In genomic region chr2:91794466-91794865, GRCm38 (mm10) we compare ENCODE assay signal across 24 mouse cellular contexts.
A peak's percentile ranks its signal among the peaks of the same experiment; 100 is the strongest.
DNase-seq lines count a peak whose midpoint lies in the region; ATAC-seq and TF ChIP-seq lines count a peak whose summit lies in the region.
"Had no signal": no experiment of that assay in that cellular context is flagged by ENCODE, and none has a peak within 500 bp of the region (broad histone marks: within the 10 kb centered on the region; RNA-seq: fewer than 3 reads in every experiment).

No protein-coding gene starts in this region.

- no peak overlapping the region for H3K9ac ChIP-seq in embryonic facial prominence, embryonic 14.5 days (ENCODE audit: low read depth, low read length)
- H3K9ac ChIP-seq in kidney, postnatal 0 days (ENCODE audit: low read depth, low read length): no peak overlapping the region
- H3K9ac ChIP-seq in midbrain, postnatal 0 days (replicated peaks; ENCODE audit: low read length, poor library complexity, severe bottlenecking): no peak overlapping the region
- H3K9ac ChIP-seq in midbrain, embryonic 11.5 days (ENCODE audit: low read length): no peak overlapping the region
- H3K9ac ChIP-seq: forebrain, embryonic 13.5 days; limb, embryonic 13.5 days; liver, embryonic 14.5 days; stomach, embryonic 15.5 days had no signal

- no peaks in the 10 kb centered on the region for H3K36me3 ChIP-seq in embryonic facial prominence, embryonic 14.5 days (ENCODE audit: control insufficient read depth, insufficient read depth, low read length)
- no peaks in the 10 kb centered on the region for H3K36me3 ChIP-seq in embryonic facial prominence, embryonic 10.5 days (replicated peaks)
- H3K36me3 ChIP-seq in kidney, postnatal 0 days (ENCODE audit: insufficient read depth, low read length): no peaks in the 10 kb centered on the region
- H3K36me3 ChIP-seq in midbrain, postnatal 0 days (ENCODE audit: insufficient read depth, low read length): no peaks in the 10 kb centered on the region
- H3K36me3 ChIP-seq in midbrain, embryonic 11.5 days (ENCODE audit: control insufficient read depth, insufficient read depth, low read length): no peaks in the 10 kb centered on the region
- H3K36me3 ChIP-seq: limb, embryonic 13.5 days; stomach, embryonic 15.5 days had no signal

- 58% methylated on average over 2 of the region's 2 CpGs for WGBS in embryonic facial prominence, embryonic 14.5 days
- WGBS in embryonic facial prominence, embryonic 10.5 days: 84% methylated on average over 2 of the region's 2 CpGs
- WGBS in kidney, postnatal 0 days: 53% methylated on average over 2 of the region's 2 CpGs
- WGBS in midbrain, postnatal 0 days: 42% methylated on average over 2 of the region's 2 CpGs
- WGBS in midbrain, embryonic 11.5 days: 90% methylated on average over 2 of the region's 2 CpGs

- no peak for TF ChIP-seq CTCF in kidney, postnatal 0 days (IDR thresholded peaks at IDR 0.05; ENCODE audit: low read depth)
- TF ChIP-seq CTCF in midbrain, postnatal 0 days (IDR thresholded peaks at IDR 0.05): no peak

- H3K4me1 ChIP-seq in embryonic facial prominence, embryonic 14.5 days (ENCODE audit: control insufficient read depth, insufficient read depth, low read length): peaks cover 11% of the 10 kb centered on the region; the same call in 1 of the 2 replicates
- no peaks in the 10 kb centered on the region for H3K4me1 ChIP-seq in embryonic facial prominence, embryonic 10.5 days
- H3K4me1 ChIP-seq in kidney, postnatal 0 days (replicated peaks; ENCODE audit: insufficient read depth, low read length): no peaks in the 10 kb centered on the region
- peaks cover 7% of the 10 kb centered on the region; the same call in 1 of the 2 replicates for H3K4me1 ChIP-seq in midbrain, postnatal 0 days (ENCODE audit: insufficient read depth, low read length)
- no peaks in the 10 kb centered on the region for H3K4me1 ChIP-seq in midbrain, embryonic 11.5 days (ENCODE audit: control insufficient read depth, insufficient read depth, low read length)
- H3K4me1 ChIP-seq: forebrain, embryonic 13.5 days; stomach, embryonic 15.5 days had no signal

- H3K4me2 ChIP-seq in embryonic facial prominence, embryonic 14.5 days (ENCODE audit: low read depth, low read length): no peak overlapping the region
- H3K4me2 ChIP-seq in kidney, postnatal 0 days (ENCODE audit: low read length): no peak overlapping the region
- H3K4me2 ChIP-seq in midbrain, postnatal 0 days (ENCODE audit: low read depth, low read length, poor library complexity, severe bottlenecking): no peak overlapping the region
- H3K4me2 ChIP-seq in midbrain, embryonic 11.5 days: no peak overlapping the region
- H3K4me2 ChIP-seq: forebrain, embryonic 13.5 days; limb, embryonic 13.5 days; stomach, embryonic 15.5 days had no signal

- ATAC-seq in embryonic facial prominence, embryonic 14.5 days (ENCODE audit: low read depth): no peak
- ATAC-seq in kidney, postnatal 0 days (replicated peaks; ENCODE audit: low FRiP score, low read depth): no peak
- ATAC-seq in midbrain, postnatal 0 days (ENCODE audit: low FRiP score): no peak
- no peak for ATAC-seq in midbrain, embryonic 11.5 days (ENCODE audit: low FRiP score)
- ATAC-seq: forebrain, embryonic 13.5 days; inflammation-experienced regulatory T-cells, adult 6 months; midbrain, embryonic 16.5 days had no signal

- no peak overlapping the region for H3K4me3 ChIP-seq in embryonic facial prominence, embryonic 14.5 days (ENCODE audit: low read depth, low read length)
- H3K4me3 ChIP-seq in embryonic facial prominence, embryonic 10.5 days: no peak overlapping the region
- no peak overlapping the region for H3K4me3 ChIP-seq in kidney, postnatal 0 days (replicated peaks; ENCODE audit: low read depth, low read length)
- H3K4me3 ChIP-seq in midbrain, postnatal 0 days (ENCODE audit: low read depth, low read length): no peak overlapping the region
- H3K4me3 ChIP-seq in midbrain, embryonic 11.5 days (ENCODE audit: low read depth, low read length): no peak overlapping the region
- H3K4me3 ChIP-seq: forebrain, embryonic 13.5 days; limb, embryonic 13.5 days; stomach, embryonic 15.5 days had no signal

- peak; percentile 38 for DNase-seq in embryonic facial prominence, embryonic 14.5 days (ENCODE audit: low spot score)
- DNase-seq in embryonic facial prominence, embryonic 10.5 days (ENCODE audit: low spot score): no peak
- peak; percentile 74 for DNase-seq in kidney, postnatal 0 days (ENCODE audit: low spot score)
- no peak for DNase-seq in kidney, adult 11 months
- DNase-seq in midbrain, postnatal 0 days (ENCODE audit: low spot score): peak; percentile 8
- no peak for DNase-seq in midbrain, embryonic 11.5 days (ENCODE audit: low spot score, missing footprints)
- no peak for DNase-seq in embryo, embryonic 10.5 days (ENCODE audit: low spot score)
- no peak for DNase-seq in heart, adult 8-10 months (ENCODE audit: low spot score)
- DNase-seq: adrenal gland, postnatal 25 days; B cell, adult 2 months; cerebellum, adult 18-20 months; cerebellum, postnatal 25 days; gastrocnemius, postnatal 14 days; heart, postnatal 36 days; lung, postnatal 10 days; retina, postnatal 1 day; thymus, adult 18-20 months; thymus, postnatal 4 days had no signal

- no peaks in the 10 kb centered on the region for H3K9me3 ChIP-seq in embryonic facial prominence, embryonic 14.5 days (ENCODE audit: control insufficient read depth, low read length)
- no peaks in the 10 kb centered on the region for H3K9me3 ChIP-seq in embryonic facial prominence, embryonic 10.5 days
- no peaks in the 10 kb centered on the region for H3K9me3 ChIP-seq in kidney, postnatal 0 days (replicated peaks; ENCODE audit: low read length)
- no peaks in the 10 kb centered on the region for H3K9me3 ChIP-seq in midbrain, postnatal 0 days (ENCODE audit: low read length)
- H3K9me3 ChIP-seq in midbrain, embryonic 11.5 days (ENCODE audit: control insufficient read depth, low read length): no peaks in the 10 kb centered on the region
- H3K9me3 ChIP-seq: forebrain, embryonic 13.5 days; limb, embryonic 13.5 days; stomach, embryonic 15.5 days had no signal

- H3K27ac ChIP-seq in embryonic facial prominence, embryonic 14.5 days (replicated peaks; ENCODE audit: low read depth, low read length): no peak overlapping the region
- H3K27ac ChIP-seq in embryonic facial prominence, embryonic 10.5 days (replicated peaks): no peak overlapping the region
- H3K27ac ChIP-seq in kidney, postnatal 0 days: no peak overlapping the region
- H3K27ac ChIP-seq in midbrain, postnatal 0 days (ENCODE audit: low read depth, low read length): no peak overlapping the region
- no peak overlapping the region for H3K27ac ChIP-seq in midbrain, embryonic 11.5 days (ENCODE audit: low read depth, low read length)
- H3K27ac ChIP-seq: forebrain, embryonic 13.5 days; limb, embryonic 13.5 days; liver, embryonic 14.5 days; stomach, embryonic 15.5 days had no signal

- H3K27me3 ChIP-seq in embryonic facial prominence, embryonic 14.5 days (replicated peaks; ENCODE audit: control insufficient read depth, insufficient read depth, low read length): no peaks in the 10 kb centered on the region
- no peaks in the 10 kb centered on the region for H3K27me3 ChIP-seq in embryonic facial prominence, embryonic 10.5 days (replicated peaks; ENCODE audit: low read depth, poor library complexity, severe bottlenecking)
- no peaks in the 10 kb centered on the region for H3K27me3 ChIP-seq in kidney, postnatal 0 days (ENCODE audit: insufficient read depth, low read length)
- no peaks in the 10 kb centered on the region for H3K27me3 ChIP-seq in midbrain, postnatal 0 days (ENCODE audit: insufficient read depth, low read length)
- H3K27me3 ChIP-seq in midbrain, embryonic 11.5 days (ENCODE audit: control insufficient read depth, insufficient read depth, low read length): no peaks in the 10 kb centered on the region
- H3K27me3 ChIP-seq: forebrain, embryonic 13.5 days; limb, embryonic 13.5 days; stomach, embryonic 15.5 days had no signal

Comparison
In these comparisons a context has a peak if more than half of its experiments do, and no peak if none do; other contexts are left out.
1. DNase-seq: peak in embryonic facial prominence, embryonic 14.5 days (single experiment), kidney, postnatal 0 days (single experiment) and midbrain, postnatal 0 days (single experiment); none in embryonic facial prominence, embryonic 10.5 days (single experiment), kidney, adult 11 months (single experiment), midbrain, embryonic 11.5 days (single experiment), embryo, embryonic 10.5 days (single experiment) and heart, adult 8-10 months (single experiment).